Mouse (Mus musculus) liver, adult 2 months (tissue): ENCODE measurements around the gene Arl8b. TPM values are rescaled to one million over a fixed set of nuclear protein-coding genes. Genes with fewer than 3 reads are reported as not detected.
A peak's percentile ranks its signal among the peaks of the same experiment; 100 is the strongest.

Experiments
- DNase-seq: peaks from one replicate; pipeline ENCODE4 v3.0.0-alpha.2; 2011; ENCODE audit warnings: low read depth, low spot score; ENCODE audit errors: extremely low read depth
- H3K27ac ChIP-seq: fragments of 200-500 bp; replicated peaks from 2 replicates; pipeline ENCODE4 v1.5.1; 2012; ENCODE audit warnings: low read depth, mild to moderate bottlenecking, control low read depth, inconsistent platforms, low read length; ENCODE audit not compliant: insufficient read depth
- H3K27me3 ChIP-seq: fragments of 200-500 bp; 2 replicates; pipeline ENCODE4 v1.6.1; 2012; ENCODE audit warnings: mild to moderate bottlenecking, moderate library complexity, low read length, inconsistent platforms; ENCODE audit not compliant: control insufficient read depth, insufficient read depth
- H3K36me3 ChIP-seq: fragments of 200-500 bp; 2 replicates; pipeline ENCODE4 v1.6.1; 2012; ENCODE audit warnings: low read length, inconsistent platforms; ENCODE audit not compliant: control insufficient read depth, insufficient read depth
- H3K4me1 ChIP-seq: fragments of 200-500 bp; 2 replicates; pipeline ENCODE4 v1.6.1; 2011; ENCODE audit warnings: low read length; ENCODE audit not compliant: control insufficient read depth, insufficient read depth
- H3K4me3 ChIP-seq: fragments of 200-500 bp; 2 replicates; pipeline ENCODE4 v1.5.1; 2011; ENCODE audit warnings: low read depth, mild to moderate bottlenecking, control low read depth, low read length, moderate library complexity; ENCODE audit not compliant: insufficient read depth
- H3K79me2 ChIP-seq: fragments of 200-500 bp; 2 replicates; pipeline ENCODE4 v1.6.1; 2012; ENCODE audit warnings: inconsistent platforms, mild to moderate bottlenecking, low read length, moderate library complexity; ENCODE audit not compliant: control insufficient read depth, insufficient read depth
- H3K9ac ChIP-seq: fragments of 200-500 bp; 2 replicates; pipeline ENCODE4 v1.6.1; 2012; ENCODE audit warnings: low read depth, mild to moderate bottlenecking, control low read depth, inconsistent platforms, low read length
- CTCF ChIP-seq: fragments of 200-500 bp; IDR thresholded peaks from 2 replicates; pipeline ENCODE4 v1.5.1; 2011; ENCODE audit warnings: low read depth, low read length, control low read depth
- POLR2A ChIP-seq: fragments of 200-500 bp; IDR thresholded peaks from 2 replicates; pipeline ENCODE4 v1.6.1; 2011; ENCODE audit warnings: low read length, control low read depth; ENCODE audit not compliant: insufficient read depth; ENCODE audit errors: extremely low read depth
- WGBS: fragments of 180-500 bp; shearing (Covaris S2); methylation state at CpG from one replicate; pipeline ENCODE4 v1.1.7; 2018; 5-methylcytosine and 5-hydroxymethylcytosine counted together
- polyA plus RNA-seq: library from polyadenylated mRNA; depleted of rRNA; stranded (reverse); fragments of >200 nt; gene quantifications from 2 replicates; pipeline ENCODE4 v1.2.3, GENCODE M21; 2012; rRNA removed
- total RNA-seq: library from RNA; depleted of rRNA; stranded (reverse); fragments of >200 nt; gene quantifications from 2 replicates; pipeline ENCODE4 v1.2.3, GENCODE M21; 2014; rRNA removed

The Arl8b gene
- total RNA-seq (24.2 and 27.7 TPM in 2 replicates), polyA plus RNA-seq (8.9 and 10.3 TPM in 2 replicates)

- peaks cover 18% of the 10 kb centered on the region; the same call in 1 of the 2 replicates for H3K79me2 ChIP-seq
- H3K27ac ChIP-seq, result peak within 1 kb of the TSS; percentile 90
- H3K9ac ChIP-seq, result peak within 1 kb of the TSS; percentile 96
- H3K4me1 ChIP-seq, result peaks cover 8% of the 10 kb centered on the region
- 10% methylated on average over 36 of the region's 36 CpGs for WGBS
- H3K27me3 ChIP-seq, result no peaks in the 10 kb centered on the region
- DNase-seq, result peak; percentile 82
- peak within 1 kb of the TSS; percentile 92 for H3K4me3 ChIP-seq
- TF ChIP-seq POLR2A (peak; percentile 85; the same call in 1 of the 2 replicates), CTCF (peak; percentile 96)
- no peaks in the 10 kb centered on the region for H3K36me3 ChIP-seq
Measured at GRCm38 (mm10) chr6:108782526-108783183, at the start of gene Arl8b. TSS of gene Arl8b (plus strand) at chr6:108783099.

GRCm38 (mm10) chr6:108735910-108736750, 46.8 kb upstream of the Arl8b start:
- H3K27ac ChIP-seq, result no peak overlapping the region
- no peaks in the 10 kb centered on the region for H3K36me3 ChIP-seq
- no peak for TF ChIP-seq POLR2A
- TF ChIP-seq CTCF, result peak; percentile 52
- H3K27me3 ChIP-seq, result no peaks in the 10 kb centered on the region
- H3K4me3 ChIP-seq, result no peak overlapping the region
- 49% methylated on average over 9 of the region's 9 CpGs for WGBS
- DNase-seq, result peak; percentile 58
- no peaks in the 10 kb centered on the region for H3K4me1 ChIP-seq
- H3K9ac ChIP-seq, result no peak overlapping the region
- H3K79me2 ChIP-seq, result no peaks in the 10 kb centered on the region

- H3K27me3 ChIP-seq, result no peaks in the 10 kb centered on the region
- H3K79me2 ChIP-seq, result no peaks in the 10 kb centered on the region
- H3K4me1 ChIP-seq, result no peaks in the 10 kb centered on the region
- DNase-seq, result no peak
- no peak overlapping the region for H3K4me3 ChIP-seq
- no peaks in the 10 kb centered on the region for H3K36me3 ChIP-seq
- TF ChIP-seq POLR2A (no peak), CTCF (no peak)
- H3K9ac ChIP-seq, result no peak overlapping the region
- H3K27ac ChIP-seq, result no peak overlapping the region
- WGBS, result 69% methylated on average over 9 of the region's 9 CpGs
Measured at GRCm38 (mm10) chr6:108738463-108739203, 44.3 kb upstream of the Arl8b start.

GRCm38 (mm10) chr6:108740579-108740978, 42.3 kb upstream of the Arl8b start:
- H3K9ac ChIP-seq, result no peak overlapping the region
- H3K36me3 ChIP-seq, result no peaks in the 10 kb centered on the region
- WGBS, result 70% methylated on average over 4 of the region's 4 CpGs
- no peak for DNase-seq
- no peak overlapping the region for H3K4me3 ChIP-seq
- H3K4me1 ChIP-seq, result no peaks in the 10 kb centered on the region
- H3K27ac ChIP-seq, result no peak overlapping the region
- no peaks in the 10 kb centered on the region for H3K27me3 ChIP-seq
- TF ChIP-seq CTCF, result no peak
- H3K79me2 ChIP-seq, result no peaks in the 10 kb centered on the region

GRCm38 (mm10) chr6:108743730-108744129, 39.2 kb upstream of the Arl8b start:
- Histone ChIP-seq H3K4me3 (no peak overlapping the region), H3K36me3 (no peaks in the 10 kb centered on the region), H3K79me2 (no peaks in the 10 kb centered on the region), H3K27ac (no peak overlapping the region), H3K27me3 (no peaks in the 10 kb centered on the region), H3K4me1 (no peaks in the 10 kb centered on the region), H3K9ac (no peak overlapping the region)
- TF ChIP-seq CTCF (no peak), POLR2A (no peak)
- no peak for DNase-seq
- 89% methylated on average over 5 of the region's 5 CpGs for WGBS
